Mouse (Mus musculus) CH12.LX (cell line): Measurements from ENCODE around the gene Tbl2.

ENCODE experiments used
- BHLHE40 ChIP-seq: IDR thresholded peaks from 2 replicates; pipeline ENCODE4 v1.6.1; 2011; ENCODE audit warnings: mild to moderate bottlenecking, low read depth, low read length, improper control_type of control experiment
- CHD2 ChIP-seq: IDR thresholded peaks from 2 replicates; pipeline ENCODE4 v1.6.1; 2011; ENCODE audit warnings: low read length, improper control_type of control experiment
- CTCF ChIP-seq, 2 experiments: IDR thresholded peaks in 1 of 2; conservative IDR thresholded peaks in 1 of 2; 2 replicates each; pipeline ENCODE4 v1.5.1; 2011 to 2012; ENCODE audit warnings: low read depth in 2 of 2, low read length in 2 of 2, improper control_type of control experiment in 1 of 2, inconsistent platforms in 1 of 2, mild to moderate bottlenecking in 1 of 2, moderate library complexity in 1 of 2
- EP300 ChIP-seq: IDR thresholded peaks from 2 replicates; pipeline ENCODE4 v1.6.1; 2011; ENCODE audit warnings: low read length, improper control_type of control experiment
- HCFC1 ChIP-seq: IDR thresholded peaks from 2 replicates; pipeline ENCODE4 v1.6.1; 2012; ENCODE audit warnings: low read depth, mild to moderate bottlenecking, inconsistent platforms, low read length, improper control_type of control experiment
- MAFK ChIP-seq: IDR thresholded peaks from 2 replicates; pipeline ENCODE4 v1.6.1; 2011; ENCODE audit warnings: low read length, improper control_type of control experiment; ENCODE audit not compliant: insufficient replicate concordance
- NRF1 ChIP-seq: IDR thresholded peaks from 2 replicates; pipeline ENCODE4 v1.6.1; 2014; ENCODE audit warnings: low read depth, mild to moderate bottlenecking, inconsistent platforms, low read length, improper control_type of control experiment, moderate library complexity
- POLR2AphosphoS2 ChIP-seq: IDR thresholded peaks from 2 replicates; pipeline ENCODE4 v1.6.1; 2011; ENCODE audit warnings: low read depth, low read length, improper control_type of control experiment
- ZC3H11A ChIP-seq: IDR thresholded peaks from 2 replicates; pipeline ENCODE4 v1.6.1; 2012; ENCODE audit warnings: low read depth, mild to moderate bottlenecking, inconsistent platforms, low read length, improper control_type of control experiment

- TF ChIP-seq EP300 (no peak), NRF1 (no peak), CHD2 (no peak), CTCF (conservative IDR thresholded peaks at IDR 0.05 in 1 of 2, IDR thresholded peaks at IDR 0.05 in 1 of 2; ENCODE audit: low read depth in 2 of 2, low read length in 2 of 2) (no peak), ZC3H11A (no peak), BHLHE40 (no peak), HCFC1 (no peak), POLR2AphosphoS2 (no peak), MAFK (no peak)
Measured at GRCm38 (mm10) chr5:135196367-135196766, 46.9 kb downstream of the Tbl2 start.
